Comparison of ENCODE assay signal across 8 mouse cellular contexts in the genomic region with DNA sequence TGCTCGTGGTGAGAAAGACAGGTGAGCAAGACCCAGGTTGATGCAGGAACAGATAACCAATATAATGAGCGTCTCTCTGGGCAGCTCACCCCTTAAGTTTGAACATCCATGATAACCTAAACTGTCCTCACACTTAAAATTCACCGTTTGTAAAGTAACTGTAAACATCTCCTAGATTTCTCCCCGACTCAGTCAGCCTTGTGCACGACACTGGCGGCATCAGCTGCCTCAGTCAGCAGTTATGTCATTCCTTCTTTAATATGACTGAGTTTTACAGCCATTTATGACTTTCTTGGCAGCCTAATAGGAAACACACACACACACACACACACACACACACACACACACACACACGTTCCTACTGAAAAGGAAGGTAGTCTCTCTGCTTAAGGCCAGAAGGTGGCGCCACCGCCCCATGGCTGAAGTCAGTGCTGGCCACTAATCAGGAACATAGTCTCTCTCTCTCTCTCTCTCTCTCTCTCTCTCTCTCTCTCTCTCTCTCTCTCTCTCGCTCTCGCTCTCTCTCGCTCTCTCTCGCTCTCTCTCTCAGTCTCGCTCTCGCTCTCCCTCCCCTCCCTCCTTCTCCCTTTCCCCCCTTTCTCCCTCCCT.
DNase-seq lines count a peak whose midpoint lies in the region; ATAC-seq and TF ChIP-seq lines count a peak whose summit lies in the region.

No protein-coding gene starts in this region.

- no peak overlapping the region for H3K27ac ChIP-seq in spleen, adult 2 months (ENCODE audit: insufficient read depth, low read length)
- H3K27ac ChIP-seq in intestine, postnatal 0 days (ENCODE audit: low read depth, low read length): no peak overlapping the region
- no peak overlapping the region for H3K27ac ChIP-seq in limb, embryonic 11.5 days (replicated peaks; ENCODE audit: low read depth, low read length)
- no peak overlapping the region for H3K27ac ChIP-seq in stomach, embryonic 15.5 days

- peak; percentile 78 for ATAC-seq in intestine, postnatal 0 days
- ATAC-seq in limb, embryonic 11.5 days (ENCODE audit: insufficient number of reproducible peaks, low FRiP score, low TSS enrichment, low read depth): no peak
- ATAC-seq in monocyte, adult 5-6 weeks (replicated peaks; ENCODE audit: insufficient number of reproducible peaks, low FRiP score, low TSS enrichment, poor library complexity, severe bottlenecking): peak; percentile 71
- peak; percentile 73; the same call in 1 of the 2 replicates for ATAC-seq in stomach, embryonic 15.5 days (ENCODE audit: insufficient read depth, low FRiP score, low read depth)

- WGBS in spleen, adult 2 months: 25% methylated on average over 9 of the region's 15 CpGs
- 17% methylated on average over 11 of the region's 15 CpGs for WGBS in intestine, postnatal 0 days
- WGBS in limb, embryonic 11.5 days: 30% methylated on average over 9 of the region's 15 CpGs
- WGBS in stomach, embryonic 15.5 days: 17% methylated on average over 9 of the region's 15 CpGs

- H3K9me3 ChIP-seq in intestine, postnatal 0 days (ENCODE audit: control insufficient read depth): no peaks in the 10 kb centered on the region
- H3K9me3 ChIP-seq in limb, embryonic 11.5 days (ENCODE audit: control insufficient read depth, low read length): no peaks in the 10 kb centered on the region
- no peaks in the 10 kb centered on the region for H3K9me3 ChIP-seq in stomach, embryonic 15.5 days

- TF ChIP-seq POLR2A in spleen, adult 2 months (IDR thresholded peaks at IDR 0.05; ENCODE audit: low read depth, low read length): no peak

- no peaks in the 10 kb centered on the region for H3K27me3 ChIP-seq in spleen, adult 2 months (ENCODE audit: control insufficient read depth, insufficient read depth, low read length)
- H3K27me3 ChIP-seq in intestine, postnatal 0 days (replicated peaks; ENCODE audit: control insufficient read depth, insufficient read depth, low read length): no peaks in the 10 kb centered on the region
- 0 out of 2 replicates have a peak, but pooled peaks cover 6% of the 10 kb centered on the region for H3K27me3 ChIP-seq in limb, embryonic 11.5 days (ENCODE audit: control insufficient read depth, insufficient read depth, low read length)
- H3K27me3 ChIP-seq in stomach, embryonic 15.5 days (replicated peaks): no peaks in the 10 kb centered on the region

- no peaks in the 10 kb centered on the region for H3K36me3 ChIP-seq in spleen, adult 2 months (ENCODE audit: control insufficient read depth, insufficient read depth, low read length)
- H3K36me3 ChIP-seq in intestine, postnatal 0 days (ENCODE audit: control insufficient read depth, insufficient read depth): peaks cover 8% of the 10 kb centered on the region; the same call in 1 of the 2 replicates
- H3K36me3 ChIP-seq in limb, embryonic 11.5 days (ENCODE audit: control insufficient read depth, insufficient read depth, low read length): no peaks in the 10 kb centered on the region
- H3K36me3 ChIP-seq in stomach, embryonic 15.5 days: no peaks in the 10 kb centered on the region

- no peak overlapping the region for H3K4me3 ChIP-seq in spleen, adult 2 months (ENCODE audit: extremely low read depth, insufficient read depth, insufficient read length)
- no peak overlapping the region for H3K4me3 ChIP-seq in intestine, postnatal 0 days (ENCODE audit: low read depth, low read length)
- no peak overlapping the region for H3K4me3 ChIP-seq in limb, embryonic 11.5 days (ENCODE audit: low read depth, low read length)
- no peak overlapping the region for H3K4me3 ChIP-seq in stomach, embryonic 15.5 days (replicated peaks)

- H3K4me2 ChIP-seq in intestine, postnatal 0 days (replicated peaks; ENCODE audit: low read depth): no peak overlapping the region
- H3K4me2 ChIP-seq in limb, embryonic 11.5 days (ENCODE audit: low read depth, severe bottlenecking): no peak overlapping the region
- no peak overlapping the region for H3K4me2 ChIP-seq in stomach, embryonic 15.5 days

- peak; percentile 13 to 47 for DNase-seq in spleen, adult 2 months (ENCODE audit: low read depth in 1 of 2, low spot score in 2 of 2)
- DNase-seq in spleen, adult 12 weeks (ENCODE audit: low spot score): no peak
- peak; percentile 78 to 87 for DNase-seq in cerebellum, postnatal 14 days
- DNase-seq in frontal cortex, postnatal 36 days (ENCODE audit: low spot score in 2 of 2): peak; percentile 20 to 63
- peak; percentile 73 for DNase-seq in limb, embryonic 11.5 days (ENCODE audit: low spot score)

- TF ChIP-seq CTCF in spleen, adult 2 months (IDR thresholded peaks at IDR 0.05; ENCODE audit: extremely low read depth, insufficient read depth, insufficient read length, insufficient replicate concordance): peak; percentile 75; the same call in 1 of the 2 replicates
- peak; percentile 96 for TF ChIP-seq CTCF in intestine, postnatal 0 days (IDR thresholded peaks at IDR 0.05; ENCODE audit: low read depth)

- H3K4me1 ChIP-seq in spleen, adult 2 months (ENCODE audit: control insufficient read depth, insufficient read depth, insufficient read length): no peaks in the 10 kb centered on the region
- H3K4me1 ChIP-seq in intestine, postnatal 0 days (replicated peaks; ENCODE audit: control insufficient read depth, insufficient read depth, low read length): no peaks in the 10 kb centered on the region
- 0 out of 2 replicates have a peak, but pooled peaks cover 4% of the 10 kb centered on the region for H3K4me1 ChIP-seq in limb, embryonic 11.5 days (ENCODE audit: control insufficient read depth, insufficient read depth, low read length)
- H3K4me1 ChIP-seq in stomach, embryonic 15.5 days: peaks cover 3% of the 10 kb centered on the region; the same call in 1 of the 2 replicates

- no peak overlapping the region for H3K9ac ChIP-seq in intestine, postnatal 0 days (ENCODE audit: low read depth, low read length)
- H3K9ac ChIP-seq in limb, embryonic 11.5 days (ENCODE audit: low read length): no peak overlapping the region
- H3K9ac ChIP-seq in stomach, embryonic 15.5 days: no peak overlapping the region
